Mouse (Mus musculus) ES-E14 (cell line): Measurements from ENCODE around the gene Ei24. TPM values are rescaled to one million over a fixed set of nuclear protein-coding genes. Genes with fewer than 3 reads are reported as not detected.

Experiments
- DNase-seq: peaks from one replicate; pipeline ENCODE4 v3.0.0-alpha.2; 2013; ENCODE audit warnings: low read depth, low spot score
- H3K27ac ChIP-seq: 2 replicates; pipeline ENCODE4 v1.5.1; 2012; ENCODE audit warnings: low read depth, mild to moderate bottlenecking, low read length, moderate library complexity, mixed read lengths; ENCODE audit not compliant: poor library complexity, insufficient read depth, severe bottlenecking
- H3K36me3 ChIP-seq: 2 replicates; pipeline ENCODE4 v1.6.1; 2012; ENCODE audit warnings: mild to moderate bottlenecking, low read length, moderate library complexity, mixed read lengths; ENCODE audit not compliant: control insufficient read depth, poor library complexity, insufficient read depth, severe bottlenecking
- H3K4me1 ChIP-seq, 2 experiments: fragments of 150-350 bp in 1 of 2; sonication (generic) in 1 of 2; 2 replicates each; pipeline ENCODE4 v1.6.1; 2012; ENCODE audit warnings: low read length in 2 of 2, mild to moderate bottlenecking in 1 of 2, mixed read lengths in 1 of 2; ENCODE audit not compliant: control insufficient read depth in 2 of 2, insufficient read depth in 2 of 2, poor library complexity in 1 of 2
- H3K4me3 ChIP-seq, 2 experiments: fragments of 150-350 bp in 1 of 2; sonication (generic) in 1 of 2; 2 replicates each; pipeline ENCODE4 v1.5.1; 2012; ENCODE audit warnings: low read length in 2 of 2, low read depth in 1 of 2, mild to moderate bottlenecking in 1 of 2, mixed read lengths in 1 of 2; ENCODE audit not compliant: insufficient read depth in 1 of 2, poor library complexity in 1 of 2, severe bottlenecking in 1 of 2
- H3K9ac ChIP-seq: 2 replicates; pipeline ENCODE4 v1.6.1; 2012; ENCODE audit warnings: low read depth, mild to moderate bottlenecking, low read length, mixed read lengths; ENCODE audit not compliant: poor library complexity, insufficient read depth, severe bottlenecking
- H3K9me3 ChIP-seq: fragments of 150-350 bp; sonication (generic); 2 replicates; pipeline ENCODE4 v1.6.1; 2012; ENCODE audit warnings: low read depth, mild to moderate bottlenecking, low read length; ENCODE audit not compliant: control insufficient read depth, insufficient read depth
- CHD2 ChIP-seq: IDR thresholded peaks from 2 replicates; pipeline ENCODE4 v1.6.1; 2014; ENCODE audit warnings: mild to moderate bottlenecking, low read depth, low read length, inconsistent platforms
- HCFC1 ChIP-seq: IDR thresholded peaks from 2 replicates; pipeline ENCODE4 v1.6.1; 2012; ENCODE audit warnings: low read length, inconsistent platforms, borderline replicate concordance; ENCODE audit not compliant: insufficient read depth
- MAFK ChIP-seq: IDR thresholded peaks from 2 replicates; pipeline ENCODE4 v1.6.1; 2014; ENCODE audit warnings: mild to moderate bottlenecking, low read depth, low read length, inconsistent platforms; ENCODE audit not compliant: insufficient read depth
- ZC3H11A ChIP-seq: IDR thresholded peaks from 2 replicates; pipeline ENCODE4 v1.6.1; 2012; ENCODE audit warnings: low read depth, mild to moderate bottlenecking, inconsistent platforms, low read length, borderline replicate concordance
- ZNF384 ChIP-seq: IDR thresholded peaks from 2 replicates; pipeline ENCODE4 v1.6.1; 2012; ENCODE audit warnings: low read depth, low read length, inconsistent platforms
- in situ Hi-C, 2 experiments: fragments of 600-800 bp; cut with MboI; formaldehyde crosslinking; loops; one replicate each; pipeline ENCODE4 v1.15.1; 2025; ENCODE audit warnings: low sequenced_read_pairs in 2 of 2, inconsistent platforms in 1 of 2; ENCODE audit not compliant: unreplicated experiment in 2 of 2
- total RNA-seq: library from RNA; depleted of rRNA; stranded (reverse); fragments of 300-350 nt; gene quantifications from 2 replicates; pipeline ENCODE4 v1.2.3, GENCODE M21; 2012

Ei24 gene
- total RNA-seq, 1 experiment, result 105 TPM

DNA sequence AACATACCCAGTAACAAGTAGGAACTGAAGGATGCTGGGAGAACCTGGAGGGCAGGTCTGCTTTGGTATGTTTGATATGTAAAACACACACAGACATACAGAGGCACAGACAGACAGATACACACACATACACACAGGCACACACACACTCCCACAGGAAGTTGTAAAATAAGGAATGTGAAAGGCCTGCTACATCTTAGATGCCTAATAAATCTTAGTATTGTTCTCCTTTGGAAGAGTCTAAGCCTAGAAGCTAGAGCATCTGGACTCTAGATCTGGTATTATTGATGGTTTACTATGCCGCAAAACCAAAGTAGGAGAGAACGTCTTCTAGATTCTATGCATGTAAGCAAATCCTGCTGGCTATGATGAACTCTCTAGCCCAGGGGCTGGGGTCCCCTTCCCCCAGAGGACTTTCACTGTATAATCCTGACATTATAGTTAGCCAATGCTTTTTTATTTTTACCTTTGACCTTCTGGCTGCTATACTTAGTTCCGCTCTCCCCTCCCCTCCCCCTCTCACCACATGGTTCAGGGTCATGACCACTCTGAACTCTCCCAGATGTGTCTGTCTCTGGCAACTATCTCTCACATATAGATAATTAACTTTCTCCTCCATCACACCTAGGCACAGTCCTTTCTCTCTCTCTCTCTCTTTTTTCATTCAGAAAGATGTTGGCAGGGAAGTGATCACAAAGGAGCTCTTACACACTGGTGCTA is 8.2 kb upstream of the Ei24 start:
- Histone ChIP-seq H3K4me3 (no peak overlapping the region), H3K9me3 (no peaks in the 10 kb centered on the region), H3K36me3 (no peaks in the 10 kb centered on the region), H3K27ac (peak overlapping the region; percentile 93; the same call in 1 of the 2 replicates), H3K9ac (no peak overlapping the region), H3K4me1 (peaks cover 5 to 21% of the 10 kb centered on the region in 2 experiments)
- no peak for DNase-seq
- TF ChIP-seq HCFC1 (no peak), ZNF384 (no peak)
- in situ Hi-C loops, result no loop called here

DNA sequence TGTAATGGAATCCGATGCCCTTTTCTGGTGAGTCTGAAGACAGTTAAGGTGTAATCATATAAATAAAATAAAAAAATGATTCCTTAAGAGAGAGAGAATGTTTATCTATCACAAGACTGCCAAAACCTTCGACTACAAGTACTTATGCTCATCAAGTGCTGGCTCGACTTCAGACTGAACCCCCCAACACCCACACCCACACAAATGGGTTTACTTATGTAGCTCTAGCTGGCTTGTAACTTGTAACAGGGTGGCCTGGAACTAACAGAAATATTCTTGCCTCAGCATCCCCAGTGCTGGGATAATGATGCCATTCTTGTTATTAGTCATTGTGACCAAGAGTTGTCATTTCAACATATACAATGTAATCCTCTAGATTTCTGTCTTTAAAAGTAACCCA is 6.7 kb upstream of the Ei24 start:
- TF ChIP-seq ZNF384 (no peak), CHD2 (no peak), MAFK (no peak), HCFC1 (no peak), ZC3H11A (no peak)
- no peaks in the 10 kb centered on the region for H3K9me3 ChIP-seq
- in situ Hi-C loops, result no loop called here
- peak overlapping the region; percentile 14; the same call in 1 of the 2 replicates for H3K9ac ChIP-seq
- DNase-seq, result no peak
- peaks cover 12 to 25% of the 10 kb centered on the region in 2 experiments for H3K4me1 ChIP-seq
- no peak overlapping the region for H3K4me3 ChIP-seq
- H3K36me3 ChIP-seq, result no peaks in the 10 kb centered on the region
- peak overlapping the region; percentile 93; the same call in 1 of the 2 replicates for H3K27ac ChIP-seq

DNA sequence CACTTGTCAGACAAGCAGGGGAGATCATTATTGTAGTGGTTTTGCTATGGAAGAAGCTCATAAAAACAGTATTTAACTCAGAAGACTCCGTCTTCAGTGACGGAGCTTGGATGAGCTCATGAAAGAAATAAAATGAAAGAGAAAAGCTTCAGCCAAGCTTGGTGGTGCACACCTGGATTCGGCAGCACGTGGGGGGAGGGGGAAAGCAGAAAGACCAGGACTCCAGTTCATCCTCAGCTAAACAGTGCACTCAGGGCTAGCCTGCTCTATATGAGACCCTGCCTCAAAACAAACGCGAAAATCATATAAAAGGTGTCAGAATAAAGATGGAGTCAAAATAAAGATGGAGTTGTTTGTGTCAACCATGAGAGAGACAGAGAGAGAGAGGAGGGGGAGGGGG is 6.2 kb upstream of the Ei24 start:
- TF ChIP-seq MAFK, result no peak
- TF ChIP-seq CHD2, result no peak
- no peak for TF ChIP-seq ZNF384
- no peak for TF ChIP-seq ZC3H11A
- no peak for TF ChIP-seq HCFC1
- H3K4me3 ChIP-seq, result no peak overlapping the region; a peak in 1 of 4 replicates
- H3K27ac ChIP-seq, result peak overlapping the region; percentile 93
- peaks cover 14 to 25% of the 10 kb centered on the region in 2 experiments for H3K4me1 ChIP-seq
- no peaks in the 10 kb centered on the region for H3K9me3 ChIP-seq
- in situ Hi-C loops, result no loop called here
- DNase-seq, result peak; percentile 31
- H3K36me3 ChIP-seq, result no peaks in the 10 kb centered on the region
- H3K9ac ChIP-seq, result peak overlapping the region; percentile 45; the same call in 1 of the 2 replicates

DNA sequence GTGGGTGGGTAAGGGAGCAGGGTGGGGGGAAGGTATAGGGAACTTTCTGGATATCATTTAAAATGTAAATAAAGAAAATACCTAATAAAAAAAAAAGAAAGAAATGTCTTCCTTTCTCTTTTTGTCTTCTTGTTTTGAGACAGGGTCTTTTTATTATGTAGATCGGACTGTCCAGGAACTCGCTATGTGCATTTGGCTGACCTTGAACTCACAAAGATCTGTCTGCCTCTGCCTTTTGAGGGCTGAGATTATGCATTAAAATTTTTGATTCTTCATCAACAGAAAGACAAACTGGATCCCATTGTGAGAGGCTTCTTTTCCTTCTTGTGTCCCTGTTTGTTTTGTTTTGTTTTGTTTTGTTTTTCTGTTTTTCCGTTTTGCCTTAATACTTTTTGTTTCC is 5.8 kb upstream of the Ei24 start:
- TF ChIP-seq ZC3H11A (no peak), ZNF384 (no peak), CHD2 (no peak), MAFK (no peak), HCFC1 (no peak)
- no peak overlapping the region; a peak in 1 of 4 replicates for H3K4me3 ChIP-seq
- H3K36me3 ChIP-seq, result no peaks in the 10 kb centered on the region
- peak overlapping the region; percentile 94; the same call in 1 of the 2 replicates for H3K27ac ChIP-seq
- peaks cover 17 to 25% of the 10 kb centered on the region in 2 experiments for H3K4me1 ChIP-seq
- in situ Hi-C loops, result no loop called here
- peak; percentile 29 for DNase-seq
- H3K9me3 ChIP-seq, result no peaks in the 10 kb centered on the region
- no peak overlapping the region; the same call in 1 of the 2 replicates for H3K9ac ChIP-seq

DNA sequence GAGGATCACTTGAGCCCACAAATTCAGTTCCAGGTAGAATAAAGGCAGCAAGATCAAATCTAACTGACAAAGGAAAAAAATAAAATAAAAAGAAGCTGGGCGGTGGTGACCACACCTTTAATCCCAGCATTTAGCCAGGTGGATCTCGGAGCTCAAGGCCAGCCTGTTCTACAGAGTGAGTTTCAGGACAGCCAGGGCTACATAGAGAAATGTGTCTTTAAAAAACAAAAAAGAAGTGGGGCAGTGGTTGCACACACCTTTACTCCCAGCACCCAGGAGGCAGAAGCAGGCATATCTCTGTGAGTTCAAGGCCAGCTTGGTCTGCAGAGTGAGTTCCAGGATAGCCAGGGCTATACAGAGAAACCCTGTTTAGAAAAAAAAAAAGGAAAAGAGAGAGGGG is 4.8 kb upstream of the Ei24 start:
- in situ Hi-C loops, result no loop called here
- H3K27ac ChIP-seq, result peak overlapping the region; percentile 94

More for the DNA sequence above, 4.8 kb upstream of the Ei24 start:
- TF ChIP-seq CHD2, result no peak
- TF ChIP-seq MAFK, result no peak
- no peak for TF ChIP-seq HCFC1
- no peak for TF ChIP-seq ZC3H11A
- TF ChIP-seq ZNF384, result no peak
- peak overlapping the region; percentile 37; the same call in 1 of the 2 replicates for H3K9ac ChIP-seq
- peaks cover 17 to 27% of the 10 kb centered on the region in 2 experiments for H3K4me1 ChIP-seq
- H3K4me3 ChIP-seq, result no peak overlapping the region
- no peak for DNase-seq
- no peaks in the 10 kb centered on the region for H3K9me3 ChIP-seq
- H3K36me3 ChIP-seq, result no peaks in the 10 kb centered on the region
